Mouse (Mus musculus) liver, embryonic 14.5 days (tissue): ENCODE data around the gene Gpr37l1.

Experiments
- CTCF ChIP-seq: IDR thresholded peaks from 2 replicates; pipeline ENCODE4 v1.5.1; 2016; ENCODE audit warnings: antibody characterized with exemption, low read depth, control low read depth
- EP300 ChIP-seq: IDR thresholded peaks from 2 replicates; pipeline ENCODE4 v1.6.1; 2016; ENCODE audit warnings: antibody characterized with exemption, low read depth

DNA sequence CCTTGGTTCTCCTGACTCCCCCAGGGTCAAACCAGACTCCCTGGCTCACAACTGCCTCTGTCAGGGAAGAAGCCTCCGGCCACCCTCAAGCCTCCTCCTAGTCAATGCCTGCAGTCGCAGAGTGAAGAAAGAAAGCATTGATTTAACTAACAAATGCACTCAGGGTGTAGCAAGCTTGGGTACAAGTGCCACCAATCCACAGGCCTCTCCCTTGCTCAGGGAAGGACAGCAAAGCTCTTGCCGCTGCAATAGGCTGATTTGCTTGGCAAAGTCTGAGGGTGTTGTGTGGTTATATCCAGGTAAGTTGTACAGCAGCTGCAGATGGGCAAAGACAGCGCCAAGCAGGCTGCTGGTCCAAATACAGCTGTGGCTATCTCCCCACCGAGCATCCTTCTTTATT, 30.9 kb upstream of the Gpr37l1 start:
- TF ChIP-seq CTCF = no peak
- TF ChIP-seq EP300 = no peak
